Mouse (Mus musculus): ENCODE results near the gene Polr2g. TPM values are rescaled to one million over a fixed set of nuclear protein-coding genes. Genes with fewer than 3 reads are reported as not detected.
A peak's percentile ranks its signal among the peaks of the same experiment; 100 is the strongest.

The Polr2g gene
- total and polyA plus RNA-seq, 2 experiments = 13.2 to 26.6 TPM

DNA sequence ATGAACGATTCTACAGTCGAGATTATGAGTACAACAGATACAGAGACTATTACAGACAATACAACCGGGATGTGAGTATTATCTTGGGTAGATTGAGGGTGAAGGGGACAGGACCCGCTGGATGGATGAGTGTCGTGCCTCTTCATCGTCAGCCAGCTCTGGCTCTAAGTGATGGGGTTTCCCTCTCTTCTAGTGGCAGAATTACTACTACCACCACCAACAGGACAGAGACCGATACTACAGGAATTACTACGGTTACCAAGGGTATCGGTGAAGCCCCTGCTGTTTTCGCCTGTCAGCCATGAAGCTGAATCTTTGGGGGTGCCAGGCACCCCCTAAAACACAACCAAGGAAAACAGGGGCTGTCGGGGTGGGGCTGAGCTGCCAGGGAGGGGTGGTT lies 32.9 kb upstream of the Polr2g start:
- Histone ChIP-seq H3K9ac (ENCODE audit: low read depth, low read length) (no peak overlapping the region), H3K27me3 (ENCODE audit: control insufficient read depth, insufficient read depth, low read length) (no peaks in the 10 kb centered on the region), H3K4me1 (ENCODE audit: control insufficient read depth, insufficient read depth, low read length) (no peaks in the 10 kb centered on the region), H3K79me2 (ENCODE audit: control insufficient read depth, insufficient read depth, low read length) (no peaks in the 10 kb centered on the region), H3K27ac (replicated peaks; ENCODE audit: insufficient read depth, low read depth, low read length) (no peak overlapping the region), H3K4me3 (ENCODE audit: insufficient read depth, low read depth, low read length) (no peak overlapping the region), H3K36me3 (ENCODE audit: control insufficient read depth, insufficient read depth, low read length) (peaks cover 74% of the 10 kb centered on the region)
- no peak for TF ChIP-seq POLR2A (IDR thresholded peaks at IDR 0.05; ENCODE audit: extremely low read depth, insufficient read depth, low read length)
- TF ChIP-seq CTCF (IDR thresholded peaks at IDR 0.05; ENCODE audit: low read depth, low read length) = no peak
- WGBS = 93% methylated on average over 11 of the region's 11 CpGs
- no peak for DNase-seq (ENCODE audit: extremely low read depth, low read depth, low spot score)

DNA sequence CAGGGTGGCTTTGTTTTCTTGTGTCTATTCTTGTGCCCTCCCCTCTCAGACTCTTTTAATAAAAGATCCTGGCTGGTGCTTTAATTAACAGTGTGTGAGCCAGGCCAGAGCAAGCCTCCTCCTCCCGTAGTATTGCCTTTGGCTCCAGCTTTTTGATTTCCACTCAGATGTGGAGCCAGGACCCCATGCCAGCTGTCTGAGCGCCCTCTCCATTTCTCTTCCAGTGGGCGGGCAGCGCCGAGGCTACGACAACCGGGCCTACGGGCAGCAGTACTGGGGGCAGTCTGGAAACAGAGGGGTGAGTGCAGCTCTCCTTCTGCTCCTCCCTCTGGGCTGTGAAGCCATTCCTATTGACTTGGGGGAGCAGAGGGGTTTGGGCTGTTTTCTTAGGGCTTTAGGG lies 32.3 kb upstream of the Polr2g start:
- H3K4me3 ChIP-seq (ENCODE audit: insufficient read depth, low read depth, low read length) = no peak overlapping the region
- no peak overlapping the region for H3K27ac ChIP-seq (replicated peaks; ENCODE audit: insufficient read depth, low read depth, low read length)
- H3K4me1 ChIP-seq (ENCODE audit: control insufficient read depth, insufficient read depth, low read length) = no peaks in the 10 kb centered on the region
- H3K9ac ChIP-seq (ENCODE audit: low read depth, low read length) = no peak overlapping the region
- peaks cover 80% of the 10 kb centered on the region for H3K36me3 ChIP-seq (ENCODE audit: control insufficient read depth, insufficient read depth, low read length)
- TF ChIP-seq POLR2A (IDR thresholded peaks at IDR 0.05; ENCODE audit: extremely low read depth, insufficient read depth, low read length) = no peak
- no peak for TF ChIP-seq CTCF (IDR thresholded peaks at IDR 0.05; ENCODE audit: low read depth, low read length)
- H3K27me3 ChIP-seq (ENCODE audit: control insufficient read depth, insufficient read depth, low read length) = no peaks in the 10 kb centered on the region
- DNase-seq (ENCODE audit: extremely low read depth, low read depth, low spot score) = no peak
- H3K79me2 ChIP-seq (ENCODE audit: control insufficient read depth, insufficient read depth, low read length) = no peaks in the 10 kb centered on the region
- WGBS = 95% methylated on average over 8 of the region's 8 CpGs

DNA sequence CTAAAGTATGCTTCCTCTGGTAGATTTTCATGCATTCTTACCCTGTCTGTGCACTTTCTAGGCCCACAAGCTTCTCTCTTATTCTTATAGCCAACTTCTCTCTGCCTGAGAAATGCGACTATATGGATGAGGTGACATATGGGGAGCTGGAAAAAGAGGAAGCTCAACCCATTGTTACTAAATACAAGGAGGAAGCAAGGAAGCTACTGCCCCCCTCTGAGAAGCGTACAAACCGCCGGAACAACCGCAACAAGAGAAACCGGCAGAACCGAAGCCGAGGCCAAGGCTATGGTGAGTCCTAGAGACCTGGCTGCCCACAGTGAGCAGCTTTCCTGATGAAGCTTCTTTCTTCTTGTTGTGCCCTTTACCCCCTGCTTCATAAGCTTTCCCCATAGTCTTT lies 31.3 kb upstream of the Polr2g start, which contains the start of gene AC129217.1:
Gene AC129217.1 (plus strand): TSS at position 114 of the 400 bp plus-strand sequence.
- no peak for DNase-seq (ENCODE audit: extremely low read depth, low read depth, low spot score)
- 90% methylated on average over 8 of the region's 8 CpGs for WGBS
- no peak within 1 kb of the TSS for H3K27ac ChIP-seq (replicated peaks; ENCODE audit: insufficient read depth, low read depth, low read length)
- no peak within 1 kb of the TSS for H3K4me3 ChIP-seq (ENCODE audit: insufficient read depth, low read depth, low read length)
- H3K4me1 ChIP-seq (ENCODE audit: control insufficient read depth, insufficient read depth, low read length) = no peaks in the 10 kb centered on the region
- H3K9ac ChIP-seq (ENCODE audit: low read depth, low read length) = no peak within 1 kb of the TSS
- H3K79me2 ChIP-seq (ENCODE audit: control insufficient read depth, insufficient read depth, low read length) = no peaks in the 10 kb centered on the region
- H3K36me3 ChIP-seq (ENCODE audit: control insufficient read depth, insufficient read depth, low read length) = peaks cover 88% of the 10 kb centered on the region
- TF ChIP-seq CTCF (IDR thresholded peaks at IDR 0.05; ENCODE audit: low read depth, low read length) = no peak
- no peak for TF ChIP-seq POLR2A (IDR thresholded peaks at IDR 0.05; ENCODE audit: extremely low read depth, insufficient read depth, low read length)
- H3K27me3 ChIP-seq (ENCODE audit: control insufficient read depth, insufficient read depth, low read length) = no peaks in the 10 kb centered on the region

DNA sequence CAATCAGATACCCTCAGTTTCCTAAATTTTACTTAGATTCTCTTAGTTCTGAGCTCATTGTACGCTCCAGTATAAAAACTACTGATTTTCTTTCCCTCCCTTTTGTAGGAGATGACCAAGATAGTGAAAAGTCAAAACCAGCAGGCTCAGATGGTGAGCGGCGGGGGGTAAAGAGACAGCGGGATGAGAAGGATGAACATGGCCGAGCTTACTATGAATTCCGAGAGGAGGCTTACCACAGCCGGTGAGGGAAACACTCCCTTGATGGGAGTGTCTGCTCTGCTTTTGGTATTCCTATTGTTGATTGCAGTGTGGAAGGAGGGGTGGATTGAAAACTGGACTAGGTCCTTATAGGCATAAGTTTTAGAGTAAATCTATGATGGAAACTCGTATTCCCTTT lies 24.3 kb upstream of the Polr2g start:
- Histone ChIP-seq H3K9ac (ENCODE audit: low read depth, low read length) (no peak overlapping the region), H3K36me3 (ENCODE audit: control insufficient read depth, insufficient read depth, low read length) (peaks cover 48% of the 10 kb centered on the region), H3K4me1 (ENCODE audit: control insufficient read depth, insufficient read depth, low read length) (peaks cover 16% of the 10 kb centered on the region; the same call in 1 of the 2 replicates), H3K27me3 (ENCODE audit: control insufficient read depth, insufficient read depth, low read length) (no peaks in the 10 kb centered on the region), H3K79me2 (ENCODE audit: control insufficient read depth, insufficient read depth, low read length) (peaks cover 8% of the 10 kb centered on the region; the same call in 1 of the 2 replicates), H3K27ac (replicated peaks; ENCODE audit: insufficient read depth, low read depth, low read length) (no peak overlapping the region), H3K4me3 (ENCODE audit: insufficient read depth, low read depth, low read length) (no peak overlapping the region)
- DNase-seq (ENCODE audit: extremely low read depth, low read depth, low spot score) = no peak
- TF ChIP-seq CTCF (IDR thresholded peaks at IDR 0.05; ENCODE audit: low read depth, low read length) (no peak), POLR2A (IDR thresholded peaks at IDR 0.05; ENCODE audit: extremely low read depth, insufficient read depth, low read length) (no peak)
- 74% methylated on average over 8 of the region's 8 CpGs for WGBS

DNA sequence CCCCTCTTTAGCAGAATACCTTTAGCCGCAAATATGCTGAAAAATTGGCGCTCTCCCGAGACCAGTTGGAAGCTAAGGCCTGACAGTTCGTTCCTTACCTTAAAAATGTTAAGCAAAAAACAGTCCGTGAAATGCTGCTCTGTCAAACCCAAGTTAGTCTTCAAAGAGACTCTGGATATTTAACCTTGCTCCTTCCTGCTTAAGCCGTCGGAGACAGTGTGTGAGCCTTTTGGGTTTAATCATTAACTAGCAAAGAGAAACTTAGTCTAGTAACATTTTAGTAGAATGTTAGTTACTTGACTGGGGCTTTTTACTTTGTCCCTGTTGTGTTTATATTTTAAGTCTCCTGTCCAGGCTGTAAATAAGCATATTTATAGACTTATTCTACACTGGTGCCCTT lies 22.8 kb upstream of the Polr2g start:
- DNase-seq (ENCODE audit: extremely low read depth, low read depth, low spot score) = peak; percentile 82

DNA sequence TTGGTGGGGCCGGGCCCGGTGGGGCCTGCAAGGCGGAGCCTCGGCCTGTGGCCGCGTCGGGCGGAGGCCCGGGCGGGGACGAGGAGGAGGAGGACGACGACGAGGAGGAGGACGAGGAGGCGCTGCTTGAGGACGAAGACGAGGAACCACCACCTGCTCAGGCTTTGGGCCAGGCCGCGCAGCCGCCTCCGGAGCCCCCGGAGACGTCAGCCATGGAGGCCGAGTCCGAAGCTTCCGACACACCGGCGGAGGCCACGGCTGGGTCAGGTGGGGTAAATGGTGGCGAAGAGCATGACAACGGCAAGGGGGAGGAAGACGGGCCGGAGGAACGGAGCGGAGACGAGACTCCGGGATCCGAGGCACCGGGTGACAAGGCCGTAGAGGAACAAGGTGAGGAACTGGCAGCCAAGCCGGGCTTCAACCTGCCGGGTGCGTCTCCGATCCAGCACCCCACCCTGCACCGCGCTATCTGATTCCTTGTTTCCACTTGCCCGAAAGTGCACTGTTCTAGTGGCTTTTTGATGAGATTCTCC lies 22.1 kb upstream of the Polr2g start:
- Histone ChIP-seq H3K79me2 (ENCODE audit: control insufficient read depth, insufficient read depth, low read length) (peaks cover 10% of the 10 kb centered on the region; the same call in 1 of the 2 replicates), H3K4me3 (ENCODE audit: insufficient read depth, low read depth, low read length) (peak overlapping the region; percentile 76), H3K9ac (ENCODE audit: low read depth, low read length) (peak overlapping the region; percentile 93), H3K27ac (replicated peaks; ENCODE audit: insufficient read depth, low read depth, low read length) (peak overlapping the region; percentile 84), H3K4me1 (ENCODE audit: control insufficient read depth, insufficient read depth, low read length) (peaks cover 18% of the 10 kb centered on the region), H3K27me3 (ENCODE audit: control insufficient read depth, insufficient read depth, low read length) (no peaks in the 10 kb centered on the region), H3K36me3 (ENCODE audit: control insufficient read depth, insufficient read depth, low read length) (peaks cover 28% of the 10 kb centered on the region)
- under 1% methylated on average over 48 of the region's 48 CpGs for WGBS
- TF ChIP-seq CTCF (IDR thresholded peaks at IDR 0.05; ENCODE audit: low read depth, low read length) = no peak
- DNase-seq (ENCODE audit: extremely low read depth, low read depth, low spot score) = peak; percentile 37

More for the DNA sequence above, 22.8 kb upstream of the Polr2g start:
- Histone ChIP-seq H3K27ac (replicated peaks; ENCODE audit: insufficient read depth, low read depth, low read length) (peak overlapping the region; percentile 84), H3K4me3 (ENCODE audit: insufficient read depth, low read depth, low read length) (peak overlapping the region; percentile 76), H3K4me1 (ENCODE audit: control insufficient read depth, insufficient read depth, low read length) (peaks cover 18% of the 10 kb centered on the region), H3K9ac (ENCODE audit: low read depth, low read length) (peak overlapping the region; percentile 93), H3K79me2 (ENCODE audit: control insufficient read depth, insufficient read depth, low read length) (peaks cover 8% of the 10 kb centered on the region; the same call in 1 of the 2 replicates), H3K27me3 (ENCODE audit: control insufficient read depth, insufficient read depth, low read length) (no peaks in the 10 kb centered on the region), H3K36me3 (ENCODE audit: control insufficient read depth, insufficient read depth, low read length) (peaks cover 34% of the 10 kb centered on the region)
- WGBS = under 1% methylated on average over 7 of the region's 7 CpGs
- no peak for TF ChIP-seq POLR2A (IDR thresholded peaks at IDR 0.05; ENCODE audit: extremely low read depth, insufficient read depth, low read length)
- no peak for TF ChIP-seq CTCF (IDR thresholded peaks at IDR 0.05; ENCODE audit: low read depth, low read length)
